Mouse (Mus musculus): Measurements from ENCODE around the gene Pias4.

- no peak for TF ChIP-seq CTCF (IDR thresholded peaks at IDR 0.05; ENCODE audit: control insufficient read depth, insufficient read depth, insufficient read length)
- TF ChIP-seq MAX (IDR thresholded peaks at IDR 0.05), result no peak
These were observed 32.6 kb downstream of the Pias4 start, which contains the start of gene Zbtb7a for GRCm38 (mm10) chr10:81134966-81135681.
